Mouse (Mus musculus) mammary gland, adult 2 months (tissue): Measurements from ENCODE around the gene Crygf. TPM values are rescaled to one million over a fixed set of nuclear protein-coding genes. Genes with fewer than 3 reads are reported as not detected.

Experiments
- polyA plus RNA-seq: library from polyadenylated mRNA; depleted of rRNA; stranded (reverse); fragments of >200 nt; gene quantifications from 2 replicates; pipeline ENCODE4 v1.2.3, GENCODE M21; 2012; ENCODE audit warnings: low replicate concordance; rRNA removed

Crygf gene
- not detected in 2 replicates for polyA plus RNA-seq

GRCm38 (mm10) chr1:65926294-65926693 is at the start of gene Crygf:
TSS of gene Crygf (plus strand) at chr1:65926520.

Other genes starting within 250 kb of the Crygf start
- 9.3 and 12.5 TPM in 2 replicates for gene Map2, start 248.8 kb downstream of the Crygf start, polyA plus RNA-seq